Mouse (Mus musculus) hindbrain, embryonic 15.5 days (tissue): ENCODE measurements at regions not wholly inside any gene's neighbourhood (a gene's known extent, or its start where the extent isn't known, plus 50 kb on each side); places are given as distances from the start of the nearest gene placed in this dataset.

Source experiments
- ATAC-seq: fragments of 200-750 bp; cut with Nextera tagmentation; 2 replicates; pipeline ENCODE4 v1.8.0; 2017; ENCODE audit warnings: low read depth, moderate number of reproducible peaks, moderate TSS enrichment; ENCODE audit not compliant: low FRiP score
- H3K27ac ChIP-seq: fragments of 300-500 bp; sonication (generic); replicated peaks from 2 replicates; pipeline ENCODE4 v1.5.1; 2015; ENCODE audit warnings: mild to moderate bottlenecking, inconsistent platforms
- H3K27me3 ChIP-seq: fragments of 300-500 bp; sonication (generic); 2 replicates; pipeline ENCODE4 v1.6.1; 2015; ENCODE audit warnings: control low read depth, inconsistent platforms
- H3K36me3 ChIP-seq: fragments of 300-500 bp; sonication (generic); 2 replicates; pipeline ENCODE4 v1.6.1; 2015; ENCODE audit warnings: control low read depth, inconsistent platforms
- H3K4me1 ChIP-seq: fragments of 300-500 bp; sonication (generic); replicated peaks from 2 replicates; pipeline ENCODE4 v1.6.1; 2015; ENCODE audit warnings: control low read depth, inconsistent platforms
- H3K4me2 ChIP-seq: fragments of 300-500 bp; sonication (generic); 2 replicates; pipeline ENCODE4 v1.6.1; 2015; ENCODE audit warnings: moderate library complexity, mild to moderate bottlenecking, inconsistent platforms
- H3K4me3 ChIP-seq: fragments of 300-500 bp; sonication (generic); 2 replicates; pipeline ENCODE4 v1.5.1; 2015; ENCODE audit warnings: mild to moderate bottlenecking, inconsistent platforms
- H3K9ac ChIP-seq: fragments of 300-500 bp; sonication (generic); 2 replicates; pipeline ENCODE4 v1.6.1; 2015; ENCODE audit warnings: inconsistent platforms
- H3K9me3 ChIP-seq: fragments of 300-500 bp; sonication (generic); 2 replicates; pipeline ENCODE4 v1.6.1; 2016; ENCODE audit warnings: control low read depth, inconsistent platforms
- WGBS: fragments of 180-500 bp; shearing (Covaris S2); methylation state at CpG from one replicate; pipeline ENCODE4 v1.1.7; 2015; 5-methylcytosine and 5-hydroxymethylcytosine counted together

DNA sequence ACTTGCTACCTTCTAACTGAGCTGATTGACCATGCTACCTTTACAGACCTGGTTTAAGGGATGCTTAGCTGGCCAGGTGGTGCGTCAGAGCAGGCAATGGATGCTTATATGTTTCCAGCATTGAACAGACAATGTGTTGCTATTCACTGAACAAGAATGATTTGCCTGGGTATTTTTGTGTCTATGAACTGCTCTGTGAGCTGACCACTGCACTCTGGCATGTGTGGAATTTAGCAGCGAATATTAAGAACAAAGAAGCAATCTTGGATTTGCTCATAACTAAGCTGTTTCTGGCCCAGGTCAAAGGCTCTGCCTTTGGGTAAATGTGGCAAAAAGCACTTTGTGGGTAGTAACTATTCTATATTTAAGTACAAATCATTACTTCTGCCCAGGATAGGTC lies 58.3 kb upstream of the Ccdc39 start:
- ATAC-seq: no peak
- no peak overlapping the region for H3K27ac ChIP-seq
- peaks cover 13% of the 10 kb centered on the region for H3K27me3 ChIP-seq
- H3K4me3 ChIP-seq: no peak overlapping the region
- 88% methylated on average over 2 of the region's 2 CpGs for WGBS
- H3K36me3 ChIP-seq: no peaks in the 10 kb centered on the region
- no peak overlapping the region for H3K9ac ChIP-seq
- H3K9me3 ChIP-seq: no peaks in the 10 kb centered on the region
- H3K4me1 ChIP-seq: peaks cover 20% of the 10 kb centered on the region
- H3K4me2 ChIP-seq: no peak overlapping the region

DNA sequence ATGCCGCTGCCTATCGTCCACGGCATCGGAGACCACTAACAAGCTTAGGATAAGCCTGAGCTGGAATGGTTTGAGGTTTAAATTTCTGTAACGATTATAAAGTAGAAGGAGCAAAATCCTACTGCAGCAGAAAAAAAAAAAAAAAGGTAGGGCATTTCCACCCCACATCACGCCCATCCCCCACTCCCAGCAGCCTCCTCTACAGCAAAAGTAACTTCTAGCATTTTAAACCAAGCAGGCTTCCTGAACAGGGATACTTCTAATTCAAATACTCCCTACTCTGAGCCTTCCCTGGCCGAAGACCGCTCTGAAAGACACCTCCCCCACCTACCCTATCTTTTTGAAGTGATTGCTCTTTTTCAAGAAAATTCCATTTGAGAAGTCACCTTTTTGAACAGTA lies 59.2 kb upstream of the Ccdc39 start:
- Histone ChIP-seq H3K27ac (no peak overlapping the region), H3K4me2 (no peak overlapping the region), H3K36me3 (no peaks in the 10 kb centered on the region), H3K4me1 (peaks cover 20% of the 10 kb centered on the region), H3K9ac (no peak overlapping the region), H3K4me3 (no peak overlapping the region), H3K27me3 (peaks cover 16% of the 10 kb centered on the region), H3K9me3 (no peaks in the 10 kb centered on the region)
- WGBS: 69% methylated on average over 8 of the region's 8 CpGs
- no peak for ATAC-seq

DNA sequence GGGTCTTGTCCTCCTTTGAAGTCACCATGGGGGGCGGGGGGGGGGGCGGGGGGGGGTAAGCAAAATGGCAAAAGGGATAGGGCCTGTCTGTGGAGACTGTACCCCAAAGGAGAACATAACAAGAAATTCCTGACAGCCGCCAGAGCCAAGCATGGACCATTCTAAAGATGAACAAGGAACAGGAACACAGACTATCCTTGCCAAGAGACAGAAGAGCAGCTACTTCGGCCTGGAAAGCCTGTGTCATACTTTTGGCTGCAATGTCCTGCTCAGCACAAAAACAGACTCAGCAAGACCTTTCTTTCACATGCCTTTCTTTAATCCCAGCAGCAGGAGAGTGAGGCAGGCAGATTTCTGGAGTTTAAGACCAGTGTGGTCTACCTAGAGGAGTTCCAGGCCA lies 59.7 kb upstream of the Ccdc39 start:
- peaks cover 16% of the 10 kb centered on the region for H3K27me3 ChIP-seq
- H3K4me3 ChIP-seq: no peak overlapping the region
- ATAC-seq: no peak
- 37% methylated on average over 4 of the region's 4 CpGs for WGBS
- no peak overlapping the region for H3K4me2 ChIP-seq
- H3K27ac ChIP-seq: no peak overlapping the region
- H3K36me3 ChIP-seq: no peaks in the 10 kb centered on the region
- no peaks in the 10 kb centered on the region for H3K9me3 ChIP-seq
- H3K9ac ChIP-seq: no peak overlapping the region
- peaks cover 20% of the 10 kb centered on the region for H3K4me1 ChIP-seq

DNA sequence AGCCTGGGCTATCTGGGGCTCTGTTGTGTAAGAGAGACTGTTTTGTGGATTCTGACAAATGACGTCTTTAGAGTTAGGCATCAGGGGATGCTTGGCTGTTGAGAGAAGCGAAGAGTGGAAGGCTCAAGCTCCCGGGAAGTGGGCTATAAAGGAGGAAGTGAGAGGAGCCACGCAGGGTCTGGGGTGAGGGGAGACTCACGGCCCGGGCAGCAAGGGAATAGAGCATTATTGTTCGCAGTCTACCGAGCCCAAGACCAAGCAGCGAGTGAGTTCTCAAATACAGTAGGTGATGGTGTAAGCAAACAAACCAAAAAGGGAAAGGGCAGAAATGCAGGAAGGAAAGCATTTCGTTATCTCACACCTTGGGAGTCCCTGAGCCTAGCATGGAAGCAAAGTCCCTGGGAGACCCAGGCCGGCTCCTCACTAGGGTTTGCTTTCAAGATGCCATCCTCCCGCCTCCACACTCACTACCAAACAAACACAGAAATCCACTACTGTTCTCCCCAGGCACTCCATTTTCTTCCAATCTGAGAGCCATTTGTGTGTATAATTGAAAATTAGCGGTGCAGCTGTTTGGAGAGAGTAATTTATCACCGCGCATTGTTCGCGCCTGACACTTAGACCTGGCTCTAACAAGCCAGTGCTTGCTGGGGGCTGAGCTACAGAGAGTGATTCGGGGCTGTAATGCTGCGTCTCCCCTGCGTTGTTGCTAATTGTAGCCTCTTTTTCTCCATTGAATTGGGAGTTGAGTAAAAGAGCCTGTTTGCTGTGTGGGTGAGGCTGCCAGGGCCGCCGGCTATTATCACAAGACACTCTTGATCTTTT lies 61.0 kb upstream of the Ccdc39 start:
- Histone ChIP-seq H3K27ac (peak overlapping the region; percentile 49), H3K4me1 (peaks cover 20% of the 10 kb centered on the region), H3K36me3 (no peaks in the 10 kb centered on the region), H3K27me3 (peaks cover 15% of the 10 kb centered on the region; the same call in 1 of the 2 replicates), H3K4me2 (peak overlapping the region; percentile 48), H3K9me3 (no peaks in the 10 kb centered on the region), H3K4me3 (0 out of 2 replicates have a peak overlapping the region, but pooled peaks have one; percentile 5), H3K9ac (no peak overlapping the region; the same call in 1 of the 2 replicates)
- peak; percentile 91 for ATAC-seq
- WGBS: 21% methylated on average over 22 of the region's 22 CpGs

DNA sequence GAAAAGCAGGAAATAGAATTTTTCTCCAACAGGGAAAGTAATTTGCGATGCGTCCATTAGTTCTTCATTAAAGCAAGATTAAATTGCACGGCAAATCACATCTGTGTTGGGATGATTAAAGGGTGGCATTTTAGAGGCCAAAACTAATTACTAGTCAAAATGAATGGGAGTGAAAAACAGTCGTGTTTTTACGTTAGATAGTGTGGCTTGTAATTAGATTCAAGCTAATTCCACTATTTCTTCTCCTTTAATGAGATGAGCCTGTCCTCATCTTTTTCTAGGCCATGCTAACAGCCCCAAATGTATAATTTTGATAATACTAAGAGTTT lies 61.5 kb upstream of the Ccdc39 start:
- 27% methylated on average over 5 of the region's 5 CpGs for WGBS
- Histone ChIP-seq H3K4me3 (0 out of 2 replicates have a peak overlapping the region, but pooled peaks have one; percentile 5), H3K27me3 (peaks cover 16% of the 10 kb centered on the region), H3K9me3 (no peaks in the 10 kb centered on the region), H3K4me1 (peaks cover 20% of the 10 kb centered on the region), H3K36me3 (no peaks in the 10 kb centered on the region), H3K4me2 (peak overlapping the region; percentile 48), H3K27ac (peak overlapping the region; percentile 49), H3K9ac (no peak overlapping the region; the same call in 1 of the 2 replicates)
- ATAC-seq: peak; percentile 71; the same call in 1 of the 2 replicates

DNA sequence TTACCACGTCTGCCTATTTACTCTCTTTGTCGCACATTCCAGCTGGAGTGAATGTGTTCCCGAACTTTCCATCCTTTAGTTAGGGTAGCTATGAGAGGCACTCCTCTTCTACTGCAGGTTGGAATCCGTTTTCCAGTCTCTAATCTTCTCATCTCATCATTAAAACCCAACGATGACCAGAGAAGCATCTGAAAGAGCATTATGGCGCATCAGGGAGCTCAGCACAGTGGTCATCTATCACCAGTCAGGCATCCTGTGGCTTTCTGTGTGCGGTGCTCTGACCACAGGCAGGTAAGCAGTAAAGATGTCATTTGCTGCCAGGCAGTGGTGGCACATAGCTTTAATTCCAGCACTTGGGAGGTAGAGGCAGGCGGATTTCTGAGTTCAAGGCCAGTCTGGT lies 63.0 kb upstream of the Ccdc39 start:
- Histone ChIP-seq H3K4me2 (no peak overlapping the region), H3K27ac (no peak overlapping the region), H3K4me1 (peaks cover 20% of the 10 kb centered on the region), H3K9ac (no peak overlapping the region), H3K4me3 (no peak overlapping the region), H3K36me3 (no peaks in the 10 kb centered on the region), H3K27me3 (peaks cover 27% of the 10 kb centered on the region), H3K9me3 (no peaks in the 10 kb centered on the region)
- no peak for ATAC-seq
- WGBS: 81% methylated on average over 8 of the region's 8 CpGs

DNA sequence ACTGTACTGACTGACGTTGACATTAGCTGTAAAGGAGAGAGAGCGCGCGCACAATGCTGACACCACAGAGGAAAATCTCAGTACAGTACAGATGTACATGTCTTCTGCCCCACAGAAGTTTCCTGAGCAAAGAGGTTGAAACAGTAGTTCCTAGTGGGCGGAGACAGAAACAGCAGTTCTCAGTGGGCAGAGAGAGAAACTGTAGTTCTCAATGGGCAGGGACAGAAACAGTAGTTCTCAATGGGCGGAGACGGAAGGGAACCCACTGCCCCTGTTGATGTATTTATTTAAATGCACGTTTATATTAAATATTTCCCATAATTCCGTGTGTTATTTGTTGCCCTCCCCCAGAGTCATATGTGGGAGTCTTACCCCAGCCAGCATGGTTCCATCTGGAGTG lies 67.4 kb upstream of the Ccdc39 start:
- H3K27me3 ChIP-seq: peaks cover 21% of the 10 kb centered on the region
- no peak overlapping the region for H3K27ac ChIP-seq
- WGBS: 86% methylated on average over 9 of the region's 9 CpGs
- no peaks in the 10 kb centered on the region for H3K9me3 ChIP-seq
- H3K36me3 ChIP-seq: no peaks in the 10 kb centered on the region
- no peak overlapping the region for H3K9ac ChIP-seq
- ATAC-seq: no peak
- H3K4me1 ChIP-seq: no peaks in the 10 kb centered on the region
- no peak overlapping the region for H3K4me2 ChIP-seq
- no peak overlapping the region for H3K4me3 ChIP-seq

DNA sequence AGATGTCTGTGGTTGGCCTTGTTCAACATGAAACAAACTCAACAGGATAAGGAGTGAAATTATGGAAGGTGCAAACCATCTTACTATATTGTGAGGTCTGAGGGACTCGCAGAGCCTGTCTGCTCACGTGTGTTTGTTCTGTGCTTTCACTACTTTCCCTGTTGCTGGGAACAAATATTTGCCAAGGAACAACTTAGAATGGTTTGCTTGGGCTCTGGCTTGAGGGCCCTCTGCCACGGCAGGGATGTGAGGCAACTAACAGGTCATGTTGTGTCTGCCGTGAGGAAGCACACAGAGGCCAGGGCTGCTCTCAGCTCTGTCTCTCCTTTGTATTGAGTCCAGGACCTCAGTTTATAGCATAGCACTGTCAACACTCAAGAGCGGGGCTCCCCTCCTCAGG lies 69.4 kb upstream of the Ccdc39 start:
- no peaks in the 10 kb centered on the region for H3K9me3 ChIP-seq
- H3K4me3 ChIP-seq: no peak overlapping the region
- H3K27ac ChIP-seq: no peak overlapping the region
- H3K36me3 ChIP-seq: no peaks in the 10 kb centered on the region
- no peak for ATAC-seq
- 89% methylated on average over 5 of the region's 5 CpGs for WGBS
- H3K27me3 ChIP-seq: peaks cover 18% of the 10 kb centered on the region
- no peak overlapping the region for H3K9ac ChIP-seq
- no peak overlapping the region for H3K4me2 ChIP-seq
- no peaks in the 10 kb centered on the region for H3K4me1 ChIP-seq

DNA sequence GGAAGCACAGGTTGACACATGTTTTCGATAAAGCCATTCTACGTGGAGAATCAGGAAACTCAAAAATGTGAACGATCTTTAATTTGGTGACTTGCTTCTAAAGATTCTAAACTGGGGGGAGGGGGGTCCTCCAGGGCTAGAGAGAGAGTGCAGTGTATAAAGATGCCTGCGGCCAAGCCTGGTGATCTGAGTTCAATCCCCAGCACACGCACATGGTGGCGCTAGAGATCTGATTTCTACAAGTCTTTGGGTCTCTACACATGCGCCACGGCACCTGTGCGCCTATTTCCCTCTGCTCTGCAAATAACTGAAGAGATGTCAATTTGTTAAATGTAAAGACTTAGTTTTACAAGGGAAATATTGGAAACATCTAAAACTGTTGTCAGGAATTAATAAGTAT lies 70.3 kb upstream of the Ccdc39 start:
- H3K9ac ChIP-seq: no peak overlapping the region
- H3K9me3 ChIP-seq: no peaks in the 10 kb centered on the region
- no peak overlapping the region for H3K27ac ChIP-seq
- no peaks in the 10 kb centered on the region for H3K4me1 ChIP-seq
- no peak overlapping the region for H3K4me3 ChIP-seq
- H3K27me3 ChIP-seq: peaks cover 16% of the 10 kb centered on the region
- no peaks in the 10 kb centered on the region for H3K36me3 ChIP-seq
- 63% methylated on average over 9 of the region's 9 CpGs for WGBS
- no peak for ATAC-seq
- H3K4me2 ChIP-seq: no peak overlapping the region

DNA sequence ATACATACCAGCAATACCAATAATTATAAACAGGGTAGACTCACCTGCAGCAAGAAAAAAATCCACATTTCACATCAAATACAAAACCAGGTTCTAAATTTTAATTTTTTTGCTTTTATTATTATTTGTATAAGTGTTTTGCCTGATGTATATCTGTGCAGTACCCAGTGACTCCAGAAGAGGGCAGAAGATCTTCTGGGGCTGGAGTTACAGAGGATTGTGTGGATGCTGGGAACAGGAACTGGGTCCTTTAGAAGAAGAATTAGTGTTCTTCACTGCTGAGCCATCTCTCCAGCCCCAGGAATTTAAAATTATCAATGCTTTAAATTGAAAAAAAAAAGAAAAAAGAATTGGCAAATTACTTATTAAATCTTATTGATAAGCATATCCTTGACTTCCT lies 71.7 kb upstream of the Ccdc39 start:
- no peak overlapping the region for H3K4me3 ChIP-seq
- no peak overlapping the region for H3K9ac ChIP-seq
- H3K9me3 ChIP-seq: no peaks in the 10 kb centered on the region
- H3K27ac ChIP-seq: no peak overlapping the region
- no peaks in the 10 kb centered on the region for H3K4me1 ChIP-seq
- H3K36me3 ChIP-seq: no peaks in the 10 kb centered on the region
- ATAC-seq: no peak
- peaks cover 10% of the 10 kb centered on the region; the same call in 1 of the 2 replicates for H3K27me3 ChIP-seq
- H3K4me2 ChIP-seq: no peak overlapping the region

DNA sequence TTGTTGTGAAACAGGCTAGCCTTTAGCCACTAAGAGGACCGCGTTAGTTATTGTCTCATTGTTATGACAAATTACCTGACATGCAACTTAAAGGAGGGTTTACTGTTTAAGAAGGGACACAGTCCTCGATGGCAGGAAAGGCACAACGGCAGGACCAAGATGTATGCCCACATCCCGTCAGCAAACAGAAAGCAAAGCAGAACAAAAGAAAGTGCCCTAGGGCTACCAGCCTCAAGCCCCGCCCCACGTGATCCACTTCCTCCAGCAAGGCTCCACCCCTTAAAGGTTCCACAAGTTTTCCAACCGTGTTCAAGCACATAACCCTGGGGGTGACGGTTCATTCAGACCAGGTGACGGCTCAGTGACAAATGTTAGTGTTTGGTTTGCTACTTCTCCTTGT lies 72.2 kb upstream of the Ccdc39 start:
- Histone ChIP-seq H3K27me3 (0 out of 2 replicates have a peak, but pooled peaks cover 4% of the 10 kb centered on the region), H3K9ac (no peak overlapping the region), H3K36me3 (no peaks in the 10 kb centered on the region), H3K27ac (no peak overlapping the region), H3K4me1 (no peaks in the 10 kb centered on the region), H3K9me3 (no peaks in the 10 kb centered on the region), H3K4me2 (no peak overlapping the region), H3K4me3 (no peak overlapping the region)
- 69% methylated on average over 10 of the region's 10 CpGs for WGBS
- no peak for ATAC-seq

DNA sequence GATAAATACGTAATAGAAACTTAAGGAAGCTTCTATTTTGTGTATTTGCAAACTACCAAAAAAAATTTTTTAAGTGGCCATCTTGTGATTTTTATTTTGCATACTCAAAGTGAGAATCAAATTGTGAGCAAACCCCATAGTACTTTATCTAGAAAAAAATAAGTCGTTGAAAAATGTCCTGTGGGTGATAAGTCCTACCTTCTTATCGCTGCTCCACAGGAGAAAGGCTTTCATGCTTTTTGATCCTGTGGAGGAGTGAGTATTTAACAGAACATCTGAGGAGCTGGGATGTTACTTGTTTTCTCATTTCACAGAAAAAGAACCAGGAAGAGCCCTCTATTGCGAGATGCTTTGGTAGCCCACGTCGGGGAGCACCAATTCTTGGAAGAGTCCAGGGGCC lies 72.7 kb upstream of the Ccdc39 start:
- Histone ChIP-seq H3K4me3 (no peak overlapping the region), H3K9me3 (no peaks in the 10 kb centered on the region), H3K27me3 (no peaks in the 10 kb centered on the region), H3K9ac (no peak overlapping the region), H3K4me2 (no peak overlapping the region), H3K27ac (no peak overlapping the region), H3K4me1 (no peaks in the 10 kb centered on the region), H3K36me3 (no peaks in the 10 kb centered on the region)
- no peak for ATAC-seq
- WGBS: 94% methylated on average over 6 of the region's 6 CpGs

DNA sequence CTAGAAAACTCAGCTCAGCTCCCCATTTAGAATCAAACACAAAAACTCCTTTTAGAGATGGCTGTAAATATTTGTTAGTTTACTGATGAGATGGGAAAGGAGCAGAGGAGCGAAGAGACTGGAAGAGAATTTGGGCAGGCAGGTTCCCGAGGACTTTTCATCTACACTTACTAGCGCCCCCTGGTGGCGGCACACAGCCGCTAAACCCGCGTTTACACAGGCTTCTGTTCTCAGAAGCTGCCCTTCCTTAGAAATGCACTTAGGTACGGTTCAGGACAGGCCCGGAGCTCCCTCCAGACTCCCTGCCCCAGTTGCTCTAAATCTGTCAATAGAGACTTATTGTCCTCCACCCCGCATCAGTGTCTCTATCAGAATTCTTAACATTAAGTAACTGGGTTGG lies 74.7 kb upstream of the Ccdc39 start:
- whole genome bisulfite sequencing: 13% methylated on average over 10 of the region's 10 CpGs
- H3K4me3 ChIP-seq: no peak overlapping the region
- H3K4me2 ChIP-seq: no peak overlapping the region
- no peaks in the 10 kb centered on the region for H3K9me3 ChIP-seq
- H3K27me3 ChIP-seq: no peaks in the 10 kb centered on the region
- no peak overlapping the region for H3K27ac ChIP-seq
- H3K9ac ChIP-seq: no peak overlapping the region
- ATAC-seq: peak; percentile 54; the same call in 1 of the 2 replicates
- H3K36me3 ChIP-seq: no peaks in the 10 kb centered on the region
- H3K4me1 ChIP-seq: no peaks in the 10 kb centered on the region
